Mouse (Mus musculus): ENCODE results near the gene Hhat.

- TF ChIP-seq GATA1 (IDR thresholded peaks at IDR 0.05; ENCODE audit: borderline replicate concordance, low read length) (no peak), CTCF (IDR thresholded peaks at IDR 0.05; ENCODE audit: low read depth, low read length) (no peak), TAL1 (conservative IDR thresholded peaks at IDR 0.05; ENCODE audit: low read depth, low read length) (no peak)
Observed at GRCm38 (mm10) chr1:192799165-192799991, 28.4 kb upstream of the Hhat start.

Measured in G1E (cell line).